7 mouse cellular contexts compared by ENCODE assay signal in the genomic region with DNA sequence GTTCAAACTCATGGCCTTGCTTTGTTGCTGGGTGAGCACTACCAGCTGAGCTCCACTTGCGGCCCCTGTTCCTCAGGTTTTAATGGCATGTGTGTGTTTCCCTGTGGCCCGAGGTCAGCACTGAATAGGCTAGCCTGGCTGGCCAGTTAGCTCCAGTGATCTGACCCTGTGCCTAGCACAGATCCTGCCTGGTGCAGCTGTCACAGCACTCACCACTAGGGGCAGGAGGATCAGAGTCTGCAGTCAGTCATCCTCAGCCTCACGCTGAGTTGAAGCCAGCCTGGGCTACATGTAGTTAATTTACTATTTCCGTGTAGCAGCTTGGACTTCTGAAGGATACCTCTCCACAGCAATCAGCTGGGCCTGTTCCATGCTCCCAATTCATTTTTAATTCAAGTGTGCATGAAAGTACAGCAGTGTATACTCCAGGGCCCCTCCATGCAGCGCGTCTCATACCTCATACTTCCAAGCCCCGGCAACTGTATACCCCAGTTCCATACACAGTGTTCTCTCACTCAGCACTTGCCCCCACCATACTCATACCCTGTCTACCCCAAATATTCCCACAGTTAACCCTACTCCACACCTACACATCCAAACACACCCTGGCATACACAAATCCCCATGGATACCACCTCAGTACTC. TPM values are rescaled to one million over a fixed set of nuclear protein-coding genes. Genes with fewer than 3 reads are reported as not detected.
DNase-seq lines count a peak whose midpoint lies in the region; ATAC-seq lines count a peak whose summit lies in the region.

No protein-coding gene starts in this region.

- H3K27ac ChIP-seq in heart, embryonic 15.5 days, result peak overlapping the region; percentile 73

- peaks cover 90% of the 10 kb centered on the region for H3K4me1 ChIP-seq in heart, embryonic 15.5 days (replicated peaks)

- H3K27me3 ChIP-seq in heart, embryonic 15.5 days, result no peaks in the 10 kb centered on the region

- DNase-seq in spleen, postnatal 4 days (ENCODE audit: low spot score in 2 of 2), result peak; percentile 54 to 73
- DNase-seq in spleen, adult 12 weeks (ENCODE audit: low spot score), result no peak
- DNase-seq in cerebellum, postnatal 25 days, result peak; percentile 63 to 76
- peak; percentile 58 to 66 for DNase-seq in kidney, postnatal 4 days
- peak; percentile 36 to 41 for DNase-seq in natural killer cell, adult 2 months (ENCODE audit: low spot score in 2 of 2)
- DNase-seq in T-cell, adult 2 months (ENCODE audit: low spot score), result no peak

- no peak overlapping the region for H3K4me3 ChIP-seq in heart, embryonic 15.5 days

- no peaks in the 10 kb centered on the region for H3K36me3 ChIP-seq in heart, embryonic 15.5 days

- no peak overlapping the region for H3K9ac ChIP-seq in heart, embryonic 15.5 days

- H3K9me3 ChIP-seq in heart, embryonic 15.5 days (replicated peaks), result no peaks in the 10 kb centered on the region

- H3K4me2 ChIP-seq in heart, embryonic 15.5 days, result 0 out of 2 replicates have a peak overlapping the region, but pooled peaks have one; percentile 16

- no peak for ATAC-seq in heart, embryonic 15.5 days (replicated peaks; ENCODE audit: insufficient number of reproducible peaks, insufficient read depth, low FRiP score, low read depth)

- 64% methylated on average over 7 of the region's 7 CpGs for WGBS in heart, embryonic 15.5 days

RNA-seq across cellular contexts. Expression of a gene that starts 16.3 kb away (rescaled TPM):
- polyA plus RNA-seq in heart, embryonic 15.5 days (2015; fragmentation: Nextera tagmentation; extraction: Ambion mirVana), result 130 and 138 TPM in 2 replicates

RNA-seq across cellular contexts. Expression of a gene that starts 18.6 kb away (rescaled TPM):
- polyA plus RNA-seq in heart, embryonic 15.5 days (2015; fragmentation: Nextera tagmentation; extraction: Ambion mirVana), result 1.8 and 4.2 TPM in 2 replicates

RNA-seq across cellular contexts. Expression of a gene that starts 48.3 kb away (rescaled TPM):
- polyA plus RNA-seq in heart, embryonic 15.5 days (2015; fragmentation: Nextera tagmentation; extraction: Ambion mirVana), result 17.7 and 22.9 TPM in 2 replicates

Comparison
In these comparisons a context has a peak if more than half of its experiments do, and no peak if none do; other contexts are left out.
1. DNase-seq: peak in spleen, postnatal 4 days (2 of 2), cerebellum, postnatal 25 days (2 of 2), kidney, postnatal 4 days (2 of 2) and natural killer cell, adult 2 months (2 of 2); none in spleen, adult 12 weeks (single experiment) and T-cell, adult 2 months (single experiment).